Mouse (Mus musculus): ENCODE data around the gene Gm49320. TPM values are rescaled to one million over a fixed set of nuclear protein-coding genes. Genes with fewer than 3 reads are reported as not detected.

Gm49320 gene
- polyA plus RNA-seq, 1 experiment from 2014 or later: not detected

- Histone ChIP-seq H3K9ac (replicated peaks) (no peak overlapping the region), H3K4me3 (ENCODE audit: low read depth, low read length) (no peak overlapping the region), H3K4me2 (ENCODE audit: low read depth, low read length) (no peak overlapping the region), H3K36me3 (replicated peaks; ENCODE audit: insufficient read depth, low read length) (peaks cover 73% of the 10 kb centered on the region), H3K4me1 (ENCODE audit: insufficient read depth) (peaks cover 13% of the 10 kb centered on the region), H3K27ac (ENCODE audit: low read depth) (no peak overlapping the region), H3K27me3 (ENCODE audit: insufficient read depth, low read length) (no peaks in the 10 kb centered on the region), H3K9me3 (ENCODE audit: low read length) (no peaks in the 10 kb centered on the region)
- DNase-seq (no peak), ATAC-seq (no peak)
- no peak for TF ChIP-seq CTCF (IDR thresholded peaks at IDR 0.05; ENCODE audit: low read depth)
- no peak for TF ChIP-seq EP300 (IDR thresholded peaks at IDR 0.05; ENCODE audit: low read depth)
- WGBS (ENCODE audit: insufficient replicate concordance): 68% methylated on average over 8 of the region's 8 CpGs
Measured at GRCm38 (mm10) chr8:4263105-4263791, 24.6 kb downstream of the Gm49320 start.

- DNase-seq (no peak), ATAC-seq (no peak)
- H3K9ac ChIP-seq (replicated peaks): no peak overlapping the region
- H3K27me3 ChIP-seq (ENCODE audit: insufficient read depth, low read length): no peaks in the 10 kb centered on the region
- H3K36me3 ChIP-seq (replicated peaks; ENCODE audit: insufficient read depth, low read length): peaks cover 84% of the 10 kb centered on the region
- 84% methylated on average over 15 of the region's 15 CpGs for WGBS (ENCODE audit: insufficient replicate concordance)
- no peaks in the 10 kb centered on the region for H3K9me3 ChIP-seq (ENCODE audit: low read length)
- H3K4me2 ChIP-seq (ENCODE audit: low read depth, low read length): no peak overlapping the region
- TF ChIP-seq CTCF (IDR thresholded peaks at IDR 0.05; ENCODE audit: low read depth): no peak
- no peak for TF ChIP-seq EP300 (IDR thresholded peaks at IDR 0.05; ENCODE audit: low read depth)
- H3K4me1 ChIP-seq (ENCODE audit: insufficient read depth): no peaks in the 10 kb centered on the region
- no peak overlapping the region for H3K27ac ChIP-seq (ENCODE audit: low read depth)
- H3K4me3 ChIP-seq (ENCODE audit: low read depth, low read length): no peak overlapping the region
Measured at GRCm38 (mm10) chr8:4265160-4265914, 26.7 kb downstream of the Gm49320 start.

GRCm38 (mm10) chr8:4267627-4268026 is 29.0 kb downstream of the Gm49320 start:
- ATAC-seq (peak; percentile 57; the same call in 1 of the 2 replicates), DNase-seq (peak; percentile 42)
- no peak overlapping the region for H3K9ac ChIP-seq (replicated peaks)
- peaks cover 77% of the 10 kb centered on the region for H3K36me3 ChIP-seq (replicated peaks; ENCODE audit: insufficient read depth, low read length)
- no peaks in the 10 kb centered on the region for H3K27me3 ChIP-seq (ENCODE audit: insufficient read depth, low read length)
- TF ChIP-seq CTCF (IDR thresholded peaks at IDR 0.05; ENCODE audit: low read depth) (peak; percentile 58), EP300 (IDR thresholded peaks at IDR 0.05; ENCODE audit: low read depth) (no peak)
- no peak overlapping the region for H3K27ac ChIP-seq (ENCODE audit: low read depth)
- no peak overlapping the region for H3K4me3 ChIP-seq (ENCODE audit: low read depth, low read length)
- no peaks in the 10 kb centered on the region for H3K9me3 ChIP-seq (ENCODE audit: low read length)
- no peaks in the 10 kb centered on the region for H3K4me1 ChIP-seq (ENCODE audit: insufficient read depth)
- H3K4me2 ChIP-seq (ENCODE audit: low read depth, low read length): no peak overlapping the region
- WGBS (ENCODE audit: insufficient replicate concordance): 80% methylated on average over 15 of the region's 15 CpGs

- 92% methylated on average over 6 of the region's 6 CpGs for WGBS (ENCODE audit: insufficient replicate concordance)
- no peak for ATAC-seq
- no peaks in the 10 kb centered on the region for H3K27me3 ChIP-seq (ENCODE audit: insufficient read depth, low read length)
- DNase-seq: no peak
- H3K27ac ChIP-seq (ENCODE audit: low read depth): no peak overlapping the region
- H3K9ac ChIP-seq (replicated peaks): no peak overlapping the region
- no peaks in the 10 kb centered on the region for H3K9me3 ChIP-seq (ENCODE audit: low read length)
- H3K36me3 ChIP-seq (replicated peaks; ENCODE audit: insufficient read depth, low read length): peaks cover 82% of the 10 kb centered on the region
- H3K4me1 ChIP-seq (ENCODE audit: insufficient read depth): peaks cover 4% of the 10 kb centered on the region
- TF ChIP-seq EP300 (IDR thresholded peaks at IDR 0.05; ENCODE audit: low read depth) (no peak), CTCF (IDR thresholded peaks at IDR 0.05; ENCODE audit: low read depth) (no peak)
- no peak overlapping the region for H3K4me3 ChIP-seq (ENCODE audit: low read depth, low read length)
- no peak overlapping the region for H3K4me2 ChIP-seq (ENCODE audit: low read depth, low read length)
Measured at GRCm38 (mm10) chr8:4269609-4270008, 30.9 kb downstream of the Gm49320 start.

GRCm38 (mm10) chr8:4275275-4276110 is 36.8 kb downstream of the Gm49320 start, which contains the start of gene Timm44:
Gene Timm44, minus strand, starts transcription at chr8:4275913.
- H3K4me3 ChIP-seq (ENCODE audit: low read depth, low read length): peak within 1 kb of the TSS; percentile 71
- peak within 1 kb of the TSS; percentile 86 for H3K4me2 ChIP-seq (ENCODE audit: low read depth, low read length)
- peaks cover 24% of the 10 kb centered on the region for H3K36me3 ChIP-seq (replicated peaks; ENCODE audit: insufficient read depth, low read length)
- H3K4me1 ChIP-seq (ENCODE audit: insufficient read depth): peaks cover 14% of the 10 kb centered on the region
- WGBS (ENCODE audit: insufficient replicate concordance): under 1% methylated on average over 39 of the region's 39 CpGs
- DNase-seq (peak; percentile 95), ATAC-seq (peak; percentile 98)
- no peak for TF ChIP-seq EP300 (IDR thresholded peaks at IDR 0.05; ENCODE audit: low read depth)
- peak within 1 kb of the TSS; percentile 75 for H3K9ac ChIP-seq (replicated peaks)
- H3K27me3 ChIP-seq (ENCODE audit: insufficient read depth, low read length): no peaks in the 10 kb centered on the region
- H3K9me3 ChIP-seq (ENCODE audit: low read length): no peaks in the 10 kb centered on the region
- H3K27ac ChIP-seq (ENCODE audit: low read depth): peak within 1 kb of the TSS; percentile 73

- no peaks in the 10 kb centered on the region for H3K9me3 ChIP-seq (ENCODE audit: low read length)
- H3K36me3 ChIP-seq (replicated peaks; ENCODE audit: insufficient read depth, low read length): peaks cover 21% of the 10 kb centered on the region
- peaks cover 14% of the 10 kb centered on the region for H3K4me1 ChIP-seq (ENCODE audit: insufficient read depth)
- ATAC-seq (peak; percentile 55), DNase-seq (no peak)
- peak overlapping the region; percentile 73 for H3K27ac ChIP-seq (ENCODE audit: low read depth)
- H3K9ac ChIP-seq (replicated peaks): peak overlapping the region; percentile 75
- H3K4me3 ChIP-seq (ENCODE audit: low read depth, low read length): peak overlapping the region; percentile 71
- no peaks in the 10 kb centered on the region for H3K27me3 ChIP-seq (ENCODE audit: insufficient read depth, low read length)
- peak overlapping the region; percentile 86 for H3K4me2 ChIP-seq (ENCODE audit: low read depth, low read length)
- 28% methylated on average over 9 of the region's 9 CpGs for WGBS (ENCODE audit: insufficient replicate concordance)
- TF ChIP-seq EP300 (IDR thresholded peaks at IDR 0.05; ENCODE audit: low read depth): no peak
- TF ChIP-seq CTCF (IDR thresholded peaks at IDR 0.05; ENCODE audit: low read depth): no peak
Measured at GRCm38 (mm10) chr8:4276111-4276465, 37.4 kb downstream of the Gm49320 start.

All from liver, postnatal 0 days (tissue).